Mouse (Mus musculus) thymus, adult 2 months (tissue): ENCODE results near the gene Ripk3.

ENCODE experiments used
- CTCF ChIP-seq: fragments of 200-500 bp; IDR thresholded peaks from 2 replicates; pipeline ENCODE4 v1.5.1; 2012; ENCODE audit warnings: mild to moderate bottlenecking, control low read depth, low read length, moderate library complexity, borderline replicate concordance; ENCODE audit not compliant: control insufficient read depth, poor library complexity, insufficient read depth; ENCODE audit errors: extremely low read depth
- POLR2A ChIP-seq: fragments of 200-500 bp; IDR thresholded peaks from 2 replicates; pipeline ENCODE4 v1.6.1; 2012; ENCODE audit warnings: mild to moderate bottlenecking, low read length, control low read depth, moderate library complexity; ENCODE audit not compliant: control insufficient read depth, poor library complexity, insufficient read depth; ENCODE audit errors: extremely low read depth

DNA sequence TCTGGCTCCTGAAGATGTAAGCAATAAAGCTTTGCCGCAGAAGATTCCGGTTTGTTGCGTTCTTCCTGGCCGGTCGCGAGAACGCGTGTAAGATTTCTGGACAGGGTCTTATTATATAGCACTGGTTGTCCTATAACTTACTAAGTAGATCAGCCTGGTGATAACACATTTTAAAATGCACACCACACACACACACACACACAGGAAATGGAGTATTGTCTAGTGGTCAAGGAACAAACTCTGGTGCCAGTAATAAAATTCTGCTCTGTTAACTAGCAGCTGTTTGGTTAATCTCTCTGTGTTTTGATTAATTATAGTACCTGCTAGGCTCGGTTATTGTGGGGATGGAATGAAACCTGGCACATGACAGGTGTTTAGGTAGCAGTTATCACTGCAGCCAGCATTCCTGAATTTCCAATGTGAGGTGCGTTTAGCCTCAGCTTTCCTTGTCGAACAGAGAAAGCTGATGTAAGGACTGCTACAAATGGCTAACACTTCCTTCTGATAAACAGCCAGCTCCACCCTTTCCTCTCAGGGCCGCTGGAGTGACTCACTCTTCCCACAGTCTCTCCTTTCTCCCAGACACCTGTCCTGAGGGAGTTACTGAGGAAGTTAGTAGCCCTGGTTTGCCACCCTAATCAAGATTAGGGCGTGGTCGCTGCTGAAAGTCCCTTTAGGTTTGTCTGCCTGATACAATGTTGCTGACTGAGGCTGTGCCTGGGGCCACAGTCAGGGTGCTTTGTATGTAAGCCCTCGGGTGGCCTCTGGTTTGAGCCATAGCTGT is 6.9 kb upstream of the Ripk3 start:
- TF ChIP-seq CTCF (no peak), POLR2A (no peak)
